Mouse (Mus musculus) stomach, embryonic 16.5 days (tissue): ENCODE measurements around the gene Herc3. TPM values are rescaled to one million over a fixed set of nuclear protein-coding genes. Genes with fewer than 3 reads are reported as not detected.
"Not testable (repeated sequence)": the region's sequence is repeated elsewhere in the genome, so short reads cannot be mapped to it uniquely, and the experiment has no call there.

Experiments
- ATAC-seq: fragments of 200-750 bp; cut with Nextera tagmentation; 2 replicates; pipeline ENCODE4 v1.8.0; 2017; ENCODE audit warnings: moderate number of reproducible peaks, moderate TSS enrichment; ENCODE audit not compliant: insufficient read depth, low FRiP score
- H3K27ac ChIP-seq: fragments of 300-500 bp; sonication (generic); 2 replicates; pipeline ENCODE4 v1.5.1; 2014; ENCODE audit warnings: low read length
- H3K27me3 ChIP-seq: fragments of 300-500 bp; sonication (generic); 2 replicates; pipeline ENCODE4 v1.6.1; 2014; ENCODE audit warnings: low read length, control low read depth, mixed read lengths; ENCODE audit not compliant: control insufficient read depth, insufficient read depth
- H3K36me3 ChIP-seq: fragments of 300-500 bp; sonication (generic); 2 replicates; pipeline ENCODE4 v1.6.1; 2014; ENCODE audit warnings: low read length; ENCODE audit not compliant: control insufficient read depth, insufficient read depth
- H3K4me1 ChIP-seq: fragments of 300-500 bp; sonication (generic); 2 replicates; pipeline ENCODE4 v1.6.1; 2014; ENCODE audit warnings: low read length, control low read depth, mixed read lengths; ENCODE audit not compliant: control insufficient read depth, insufficient read depth
- H3K4me2 ChIP-seq: fragments of 300-500 bp; sonication (generic); 2 replicates; pipeline ENCODE4 v1.6.1; 2014; ENCODE audit warnings: low read depth, low read length, mixed read lengths
- H3K4me3 ChIP-seq: fragments of 300-500 bp; sonication (generic); replicated peaks from 2 replicates; pipeline ENCODE4 v1.5.1; 2014; ENCODE audit warnings: mild to moderate bottlenecking, low read length
- H3K9ac ChIP-seq: fragments of 300-500 bp; sonication (generic); 2 replicates; pipeline ENCODE4 v1.6.1; 2014; ENCODE audit warnings: low read length
- H3K9me3 ChIP-seq: fragments of 300-500 bp; sonication (generic); replicated peaks from 2 replicates; pipeline ENCODE4 v1.6.1; 2016; ENCODE audit warnings: low read length, control low read depth; ENCODE audit not compliant: control insufficient read depth
- WGBS: fragments of 180-500 bp; shearing (Covaris S2); extraction: QIAGEN DNeasy Blood & Tissue Kit; methylation state at CpG from one replicate; pipeline ENCODE4 v1.1.7; 2014; 5-methylcytosine and 5-hydroxymethylcytosine counted together
- polyA plus RNA-seq: library from polyadenylated mRNA; unstranded; fragments of >200 nt; fragmentation: Nextera tagmentation; extraction: Ambion mirVana; gene quantifications from 2 replicates; pipeline ENCODE4 v1.2.1, GENCODE M21; 2015

The Herc3 gene
- polyA plus RNA-seq, 1 experiment from 2014 or later, result 10.3 TPM

GRCm38 (mm10) chr6:58847836-58848235, 16.6 kb downstream of the Herc3 start:
- no peak for ATAC-seq
- H3K36me3 ChIP-seq, result no peaks in the 10 kb centered on the region
- H3K4me2 ChIP-seq, result no peak overlapping the region
- 60% methylated on average over 5 of the region's 5 CpGs for WGBS
- H3K27me3 ChIP-seq, result no peaks in the 10 kb centered on the region
- H3K9me3 ChIP-seq, result no peaks in the 10 kb centered on the region
- H3K27ac ChIP-seq, result peak overlapping the region; percentile 52; the same call in 1 of the 2 replicates
- H3K4me3 ChIP-seq, result no peak overlapping the region
- H3K4me1 ChIP-seq, result peaks cover 3% of the 10 kb centered on the region; the same call in 1 of the 2 replicates
- no peak overlapping the region for H3K9ac ChIP-seq

GRCm38 (mm10) chr6:58849356-58849755, 18.1 kb downstream of the Herc3 start:
- Histone ChIP-seq H3K4me1 (peaks cover 3% of the 10 kb centered on the region; the same call in 1 of the 2 replicates), H3K9me3 (no peaks in the 10 kb centered on the region), H3K27ac (no peak overlapping the region), H3K27me3 (no peaks in the 10 kb centered on the region), H3K9ac (no peak overlapping the region), H3K4me2 (no peak overlapping the region), H3K4me3 (no peak overlapping the region), H3K36me3 (no peaks in the 10 kb centered on the region)
- 48% methylated on average over 5 of the region's 5 CpGs for WGBS
- ATAC-seq, result no peak

GRCm38 (mm10) chr6:58855676-58856367, 24.6 kb downstream of the Herc3 start:
- WGBS, result 78% methylated on average over 10 of the region's 10 CpGs
- H3K4me1 ChIP-seq, result no peaks in the 10 kb centered on the region
- no peak overlapping the region for H3K4me3 ChIP-seq
- no peak overlapping the region for H3K27ac ChIP-seq
- H3K9me3 ChIP-seq, result no peaks in the 10 kb centered on the region
- H3K9ac ChIP-seq, result no peak overlapping the region
- H3K4me2 ChIP-seq, result no peak overlapping the region
- H3K36me3 ChIP-seq, result no peaks in the 10 kb centered on the region
- ATAC-seq, result no peak
- no peaks in the 10 kb centered on the region for H3K27me3 ChIP-seq

GRCm38 (mm10) chr6:58856494-58856893, 25.2 kb downstream of the Herc3 start:
- Histone ChIP-seq H3K27me3 (no peaks in the 10 kb centered on the region), H3K9ac (no peak overlapping the region), H3K27ac (no peak overlapping the region), H3K36me3 (no peaks in the 10 kb centered on the region), H3K4me1 (no peaks in the 10 kb centered on the region), H3K9me3 (no peaks in the 10 kb centered on the region), H3K4me2 (no peak overlapping the region), H3K4me3 (no peak overlapping the region)
- ATAC-seq, result no peak
- WGBS, result 73% methylated on average over 2 of the region's 2 CpGs

GRCm38 (mm10) chr6:58859517-58859916, 28.3 kb downstream of the Herc3 start:
- no peak overlapping the region for H3K9ac ChIP-seq
- no peak for ATAC-seq
- H3K4me2 ChIP-seq, result no peak overlapping the region
- H3K4me1 ChIP-seq, result no peaks in the 10 kb centered on the region
- no peaks in the 10 kb centered on the region for H3K9me3 ChIP-seq
- H3K27me3 ChIP-seq, result no peaks in the 10 kb centered on the region
- H3K27ac ChIP-seq, result no peak overlapping the region
- no peak overlapping the region for H3K4me3 ChIP-seq
- 80% methylated on average over 4 of the region's 4 CpGs for WGBS
- no peaks in the 10 kb centered on the region for H3K36me3 ChIP-seq

GRCm38 (mm10) chr6:58862446-58862993, 31.3 kb downstream of the Herc3 start:
- H3K4me2 ChIP-seq, result no peak overlapping the region
- H3K27me3 ChIP-seq, result no peaks in the 10 kb centered on the region
- no peak for ATAC-seq
- H3K36me3 ChIP-seq, result no peaks in the 10 kb centered on the region
- H3K9me3 ChIP-seq, result no peaks in the 10 kb centered on the region
- H3K4me3 ChIP-seq, result no peak overlapping the region
- no peak overlapping the region for H3K9ac ChIP-seq
- H3K27ac ChIP-seq, result no peak overlapping the region
- H3K4me1 ChIP-seq, result no peaks in the 10 kb centered on the region
- WGBS, result 65% methylated on average over 9 of the region's 9 CpGs

- Histone ChIP-seq H3K27me3 (no peaks in the 10 kb centered on the region), H3K9me3 (no peaks in the 10 kb centered on the region), H3K36me3 (no peaks in the 10 kb centered on the region), H3K27ac (no peak overlapping the region), H3K4me1 (no peaks in the 10 kb centered on the region), H3K4me2 (no peak overlapping the region), H3K4me3 (no peak overlapping the region), H3K9ac (no peak overlapping the region)
- WGBS, result 89% methylated on average over 4 of the region's 4 CpGs
- ATAC-seq, result no peak
Measured at GRCm38 (mm10) chr6:58863631-58864235, 32.5 kb downstream of the Herc3 start.

- H3K4me1 ChIP-seq, H3K4me3 ChIP-seq, H3K27me3 ChIP-seq, ATAC-seq, H3K36me3 ChIP-seq, H3K9me3 ChIP-seq, H3K4me2 ChIP-seq, H3K9ac ChIP-seq, H3K27ac ChIP-seq: not testable (repeated sequence)
- 92% methylated on average over 6 of the region's 6 CpGs for WGBS
Measured at GRCm38 (mm10) chr6:58867858-58868257, 36.6 kb downstream of the Herc3 start.

GRCm38 (mm10) chr6:58879572-58879971, 48.3 kb downstream of the Herc3 start:
- no peaks in the 10 kb centered on the region for H3K36me3 ChIP-seq
- no peak overlapping the region for H3K27ac ChIP-seq
- no peak overlapping the region for H3K4me2 ChIP-seq
- H3K9me3 ChIP-seq, result no peaks in the 10 kb centered on the region
- no peaks in the 10 kb centered on the region for H3K4me1 ChIP-seq
- H3K4me3 ChIP-seq, result no peak overlapping the region
- H3K9ac ChIP-seq, result no peak overlapping the region
- no peaks in the 10 kb centered on the region for H3K27me3 ChIP-seq
- ATAC-seq, result no peak
- WGBS, result 79% methylated on average over 4 of the region's 4 CpGs
